Mouse (Mus musculus) gastrocnemius, postnatal 36 days (tissue): ENCODE data around the gene Gm8773. TPM values are rescaled to one million over a fixed set of nuclear protein-coding genes. Genes with fewer than 3 reads are reported as not detected.

Experiments
- DNase-seq, 2 experiments: peaks; one replicate each; pipeline ENCODE4 v3.0.0; 2022
- intact Hi-C: fragments of 180-260 bp; cut with DNase I; formaldehyde crosslinking; loops from one replicate; pipeline ENCODE4 v1.15.1; 2025
- long read RNA-seq, 2 experiments: library from polyadenylated mRNA; stranded (forward); transcript quantifications; one replicate each; pipeline ENCODE4 v2.0.0; 2021
- total RNA-seq, 2 experiments: library from RNA; stranded (reverse); gene quantifications; 2 replicates each; pipeline ENCODE4 v1.2.3; 2021

Gene Gm8773
- total RNA-seq = not detected
- long read RNA-seq, experiment 1 = 0 reads
- long read RNA-seq, experiment 2 = 0 reads

GRCm38 (mm10) chr5:5573749-5574317 lies at the start of gene Gm8773:
TSS of gene Gm8773 (plus strand) at chr5:5573799.
- intact Hi-C loops = no loop called here
- peak in 1 of 2 experiments; percentile 4 for DNase-seq

DNA sequence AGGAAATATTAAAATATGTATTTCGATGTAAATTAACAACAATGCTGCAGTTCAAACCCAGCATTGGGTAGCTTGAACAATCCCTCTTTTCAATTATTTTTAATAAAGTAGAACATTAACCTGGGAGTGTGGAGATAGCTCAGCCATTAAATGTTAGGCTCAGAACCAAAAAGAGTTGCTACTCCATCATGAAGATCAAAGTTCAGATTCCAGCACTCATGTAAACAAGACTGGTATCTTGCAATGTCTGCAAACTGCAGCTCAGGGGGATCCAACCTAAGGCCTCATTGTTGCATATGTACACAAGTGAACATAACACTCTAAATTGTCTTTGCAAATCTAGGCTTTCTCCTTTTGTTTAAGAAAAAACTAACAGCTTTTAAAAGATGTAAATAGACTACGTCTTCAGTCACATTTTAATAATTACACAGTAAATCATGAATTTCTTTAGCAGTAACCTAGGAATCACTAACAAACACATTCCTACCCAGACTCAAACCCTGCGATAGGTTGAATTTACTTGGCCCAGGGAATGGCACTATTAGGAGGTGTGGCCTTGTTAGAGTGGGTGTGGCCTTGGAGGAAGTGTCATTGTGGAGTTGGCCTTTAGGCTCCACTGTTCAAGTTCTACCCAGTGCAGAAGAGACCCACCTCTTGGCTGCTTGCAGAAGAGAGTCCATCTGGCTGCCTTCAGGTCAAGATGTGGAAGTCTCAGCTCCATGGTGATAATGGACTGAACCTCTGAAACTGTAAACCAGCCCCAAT lies 39.8 kb upstream of the Gm8773 start:
- intact Hi-C loops = no loop called here
- no peak for DNase-seq

DNA sequence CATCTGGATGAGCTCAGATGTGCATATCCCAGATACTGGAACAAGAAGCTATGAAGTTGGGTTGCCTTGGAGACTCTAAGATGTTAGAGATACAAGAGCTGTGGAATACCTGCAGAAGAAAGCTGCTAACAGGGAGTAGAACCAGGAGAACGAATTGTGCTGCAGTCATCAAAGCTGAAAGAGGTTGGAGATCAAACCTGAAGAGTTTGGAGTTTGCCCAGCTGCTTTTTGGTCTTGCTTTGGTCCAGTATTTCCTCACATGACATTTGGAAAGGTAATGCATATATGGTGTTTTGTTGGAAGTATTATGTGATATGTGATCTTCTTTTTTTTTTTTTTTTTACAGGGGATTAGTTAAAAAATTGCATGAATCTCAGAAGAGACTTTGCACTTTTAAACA lies 37.5 kb upstream of the Gm8773 start:
- no peak for DNase-seq

GRCm38 (mm10) chr5:5539771-5540170 lies 33.8 kb upstream of the Gm8773 start:
- intact Hi-C loops = no loop called here

More for the DNA sequence above, 37.5 kb upstream of the Gm8773 start:
- intact Hi-C loops = no loop called here

GRCm38 (mm10) chr5:5540385-5540784 lies 33.2 kb upstream of the Gm8773 start:
- intact Hi-C loops = no loop called here
- DNase-seq = no peak

More at GRCm38 (mm10) chr5:5539771-5540170, 33.8 kb upstream of the Gm8773 start:
- DNase-seq = no peak

DNA sequence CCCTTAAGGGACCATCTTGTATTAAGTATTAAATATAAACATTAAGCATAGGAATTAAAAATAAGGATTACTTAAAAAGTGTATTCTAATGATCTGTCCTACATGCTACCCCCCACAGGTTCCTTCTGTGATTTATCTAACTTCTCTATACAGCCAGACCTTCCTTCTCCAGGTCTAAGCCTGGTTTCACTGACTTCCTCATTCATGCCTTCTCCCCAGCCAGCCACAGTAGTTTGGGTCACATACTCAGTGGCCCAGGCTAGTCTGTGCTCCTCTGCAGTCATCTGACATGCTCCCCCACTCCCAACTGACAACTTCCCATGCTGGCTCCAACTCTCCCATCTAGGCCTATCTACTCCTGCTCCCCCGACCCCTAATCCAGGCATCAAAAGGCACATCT lies 22.5 kb upstream of the Gm8773 start:
- no peak for DNase-seq
- intact Hi-C loops = loop anchor here (5.0 kb wide), 1 partner anchor 34 kb away; no protein-coding TSS in a partner anchor

DNA sequence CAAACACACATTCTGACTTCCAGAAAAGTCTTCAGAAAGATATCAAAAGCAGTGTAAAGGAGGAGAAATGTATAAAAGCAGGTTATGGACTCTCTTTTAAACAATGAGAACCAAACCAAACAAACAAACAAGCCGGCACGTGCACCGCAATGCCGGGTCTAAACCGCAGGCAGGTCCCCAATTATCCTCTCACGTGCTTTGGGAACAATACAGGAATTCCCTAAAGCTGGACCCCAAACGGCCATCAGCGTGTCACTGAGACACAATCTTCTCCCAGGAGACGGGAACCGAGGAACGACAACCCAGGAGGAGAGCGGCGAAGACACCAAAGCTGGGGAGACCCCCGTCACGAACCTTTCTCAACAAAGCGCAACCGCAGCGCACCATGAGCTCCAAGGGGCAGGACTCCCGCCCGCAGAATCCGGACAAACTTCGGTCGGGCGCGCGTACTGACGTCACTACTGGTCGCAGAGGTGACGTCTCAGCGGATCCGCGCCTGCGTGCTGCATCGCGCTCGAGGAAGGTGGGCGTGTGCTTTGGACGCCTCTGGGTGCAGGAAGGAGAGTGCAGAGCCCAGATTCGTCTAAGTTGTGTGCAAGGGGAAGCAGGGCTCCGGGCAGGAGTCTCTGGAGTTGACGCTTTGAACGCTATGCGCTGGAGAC lies 14.4 kb upstream of the Gm8773 start, which contains the start of gene Gtpbp10:
Gene Gtpbp10, minus strand, starts transcription at position 460 of the 662 bp plus-strand sequence.
- intact Hi-C loops = no loop called here
- peak; percentile 84 to 90 for DNase-seq

DNA sequence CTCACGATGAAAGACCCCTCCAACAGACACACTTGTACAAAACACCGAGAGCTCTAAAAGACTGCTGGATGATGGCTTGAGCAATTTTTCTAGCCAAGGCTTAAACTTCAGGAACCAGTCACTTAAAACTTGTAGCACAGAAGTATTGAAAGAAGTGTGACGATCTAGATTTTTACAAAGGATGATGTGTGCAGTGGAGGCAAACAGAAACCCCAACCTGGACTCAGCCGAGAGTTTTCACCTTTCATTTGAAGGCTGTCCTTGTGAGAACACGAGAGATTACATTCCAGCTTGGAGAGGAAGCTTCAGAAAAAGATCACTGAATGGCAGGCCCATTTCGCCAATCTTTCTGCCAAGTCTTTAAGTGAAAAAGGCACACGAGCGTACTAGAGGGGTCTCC lies 13.8 kb upstream of the Gm8773 start:
- intact Hi-C loops = no loop called here
- no peak for DNase-seq

DNA sequence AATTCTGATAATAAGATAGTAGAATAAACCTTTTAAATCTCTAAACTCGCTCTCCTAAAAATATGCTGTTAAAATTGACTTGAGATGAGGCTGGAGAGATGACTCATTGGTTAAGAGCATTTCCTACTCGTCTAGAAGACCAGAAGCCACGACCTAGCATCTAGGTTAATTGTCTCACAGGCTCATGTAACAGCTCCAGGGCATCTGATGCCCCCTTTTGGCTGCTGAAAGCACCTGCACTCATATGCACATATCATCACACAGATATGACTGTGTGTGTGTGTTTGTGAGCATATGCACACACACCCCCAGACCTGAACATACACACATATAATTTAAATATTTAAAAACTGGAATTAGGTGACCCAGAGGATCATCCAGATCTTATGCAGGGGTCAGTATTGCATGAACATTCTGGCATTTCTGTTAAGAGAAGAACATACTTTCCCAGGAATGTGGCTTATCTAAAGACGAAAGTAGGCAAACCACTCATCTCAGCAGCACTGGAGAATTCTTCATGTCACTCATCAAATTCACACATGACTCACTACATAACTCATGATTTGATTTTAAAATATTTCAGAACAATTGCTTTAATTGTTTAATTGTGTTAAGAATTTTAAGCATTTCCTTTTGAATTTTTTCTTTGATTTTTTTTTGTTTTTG lies 12.4 kb upstream of the Gm8773 start:
- no peak for DNase-seq
- intact Hi-C loops = no loop called here

DNA sequence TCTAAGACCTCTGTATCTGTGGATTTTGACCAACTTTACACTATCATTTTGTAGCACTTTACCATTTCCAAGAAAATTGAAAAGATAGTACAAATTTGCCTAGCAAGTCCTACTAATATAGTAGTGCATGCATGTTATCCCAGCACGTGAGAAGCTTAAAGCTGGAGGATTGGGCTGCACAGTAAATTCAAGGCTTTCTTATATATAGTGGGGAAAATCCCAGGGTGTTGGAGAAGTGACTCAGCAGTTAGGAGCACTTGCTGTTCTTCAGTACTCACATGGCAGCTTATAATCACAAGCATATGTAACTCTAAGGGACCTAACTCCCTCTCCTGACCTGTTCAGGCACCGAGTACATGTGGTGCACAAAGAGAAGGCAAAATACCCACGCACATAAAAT lies 11.2 kb upstream of the Gm8773 start:
- intact Hi-C loops = no loop called here
- no peak for DNase-seq

- no peak for DNase-seq
- intact Hi-C loops = no loop called here
These were observed 14.1 kb downstream of the Gm8773 start for GRCm38 (mm10) chr5:5587686-5588085.

GRCm38 (mm10) chr5:5610540-5610939 lies 36.9 kb downstream of the Gm8773 start:
- no peak for DNase-seq
- intact Hi-C loops = no loop called here

DNA sequence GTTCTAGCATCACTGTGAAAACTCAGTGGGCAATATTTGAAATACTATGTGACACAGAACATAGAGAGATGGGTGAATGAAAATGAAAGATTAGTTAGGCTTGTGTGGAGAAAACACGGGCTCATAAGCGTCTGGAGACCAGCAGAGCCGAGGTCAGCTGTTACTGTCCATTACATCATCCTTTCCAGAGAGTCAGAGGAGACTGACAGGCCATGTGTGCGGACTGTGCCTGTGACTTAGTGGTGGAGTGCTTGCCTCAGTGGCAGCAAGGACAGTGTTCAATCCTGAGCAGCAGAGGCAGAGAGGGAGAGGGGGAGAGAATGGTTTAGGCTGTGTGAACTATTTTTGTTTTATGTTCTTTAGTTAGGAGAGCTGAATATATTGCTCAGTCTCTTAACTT lies 44.7 kb downstream of the Gm8773 start:
- intact Hi-C loops = no loop called here
- no peak for DNase-seq

DNA sequence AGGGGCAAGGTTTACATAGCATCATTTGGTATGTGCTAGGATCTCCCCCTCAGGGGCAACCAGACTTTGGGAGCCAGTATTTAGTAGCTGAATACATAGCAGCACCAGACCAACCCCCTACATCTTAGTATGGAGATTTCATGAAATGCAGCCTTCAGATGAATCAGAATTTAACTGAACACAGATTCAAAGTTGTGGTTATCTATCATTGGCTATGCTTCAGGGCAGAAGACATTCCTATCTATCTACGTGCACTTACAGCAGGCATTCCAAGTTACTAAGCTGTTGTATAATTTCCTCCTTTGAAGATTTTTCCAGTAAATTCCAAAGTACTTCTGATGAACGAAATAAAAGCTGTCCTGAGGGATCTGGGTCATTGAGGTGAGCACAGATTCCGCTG lies 51.9 kb downstream of the Gm8773 start:
- intact Hi-C loops = no loop called here

More for the DNA sequence above, 51.9 kb downstream of the Gm8773 start:
- DNase-seq = no peak

Other genes starting within 250 kb of the Gm8773 start
- 1 to 10 TPM; 4.2 to 4.9 TPM for gene Cdk14, start 153.5 kb upstream of the Gm8773 start, total RNA-seq
- gene 1700015F17Rik, start 94.7 kb upstream of the Gm8773 start, total RNA-seq = not detected
- 10 to 100 TPM; 12.3 to 14.2 TPM for gene Cldn12, start 58.8 kb upstream of the Gm8773 start, total RNA-seq
- gene Gtpbp10, start 14.3 kb upstream of the Gm8773 start, total RNA-seq = 1 to 10 TPM; 5.0 to 6.0 TPM
- under 1 TPM in 1 of 2 experiments, not detected in 1; 0.41 TPM for gene Cfap69, start 90.4 kb downstream of the Gm8773 start, total RNA-seq
- gene Steap2, start 120.8 kb downstream of the Gm8773 start, total RNA-seq = under 1 TPM; 0.30 to 0.71 TPM
- gene Steap1, start 175.5 kb downstream of the Gm8773 start, total RNA-seq = not detected